Mouse (Mus musculus): ENCODE measurements around the gene Gabra4. TPM values are rescaled to one million over a fixed set of nuclear protein-coding genes. Genes with fewer than 3 reads are reported as not detected.

The Gabra4 gene
- 1.3 and 2.0 TPM in 2 replicates for polyA plus RNA-seq (2016; fragmentation: Nextera tagmentation; extraction: Ambion mirVana)

DNA sequence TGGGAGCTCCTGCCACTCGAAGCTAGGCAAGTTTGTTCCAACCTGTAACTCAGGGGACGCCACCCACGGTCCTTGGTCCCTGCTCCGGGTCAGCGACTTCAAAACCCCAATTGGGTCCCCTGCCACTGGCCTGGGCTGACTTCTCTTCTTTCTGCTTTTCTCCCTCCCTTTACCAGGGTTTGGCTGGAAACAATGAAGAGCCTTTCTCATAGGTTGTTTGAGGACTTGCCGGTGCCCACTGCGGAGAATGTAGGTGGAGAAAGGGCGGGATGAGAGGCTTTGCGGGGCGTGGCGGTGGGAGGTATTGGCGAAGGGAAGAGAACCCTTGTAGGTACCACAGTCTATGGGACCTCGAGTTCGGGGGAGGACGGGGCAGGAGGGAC, at the start of gene Gabra4:
Gabra4 (minus strand) TSS at position 194 of the 383 bp plus-strand sequence.
- Histone ChIP-seq H3K27ac (replicated peaks) (peak within 1 kb of the TSS; percentile 55), H3K27me3 (ENCODE audit: low read depth, poor library complexity, severe bottlenecking) (peaks cover 51% of the 10 kb centered on the region), H3K4me3 (peak within 1 kb of the TSS; percentile 72), H3K4me1 (peaks cover 19% of the 10 kb centered on the region), H3K9me3 (replicated peaks) (no peaks in the 10 kb centered on the region), H3K36me3 (no peaks in the 10 kb centered on the region)
- DNase-seq (ENCODE audit: low spot score): no peak
- under 1% methylated on average over 15 of the region's 15 CpGs for WGBS

DNA sequence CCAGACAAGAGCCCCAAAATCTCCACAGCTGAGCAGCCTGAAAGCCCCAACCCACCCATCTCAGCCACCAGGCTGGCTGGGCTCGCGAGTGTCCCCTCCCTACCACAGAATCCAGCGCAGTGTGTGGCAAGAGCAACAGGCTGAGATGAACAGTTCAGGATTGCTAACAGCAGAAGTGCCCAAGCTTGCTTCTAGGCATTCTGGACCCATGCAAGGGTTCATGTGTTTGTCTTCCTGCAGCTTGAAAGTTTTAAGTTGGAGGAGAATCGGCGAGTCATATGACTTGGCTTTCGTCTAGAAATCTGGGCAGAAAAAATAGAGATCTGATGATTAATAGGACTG, 43.1 kb upstream of the Gabra4 start:
- peak overlapping the region; percentile 69 for H3K4me3 ChIP-seq
- H3K4me1 ChIP-seq: peaks cover 20% of the 10 kb centered on the region
- H3K9me3 ChIP-seq (replicated peaks): no peaks in the 10 kb centered on the region
- H3K36me3 ChIP-seq: no peaks in the 10 kb centered on the region
- DNase-seq (ENCODE audit: low spot score): no peak
- WGBS: 3% methylated on average over 6 of the region's 6 CpGs
- H3K27ac ChIP-seq (replicated peaks): peak overlapping the region; percentile 67; the same call in 1 of the 2 replicates
- peaks cover 13% of the 10 kb centered on the region for H3K27me3 ChIP-seq (ENCODE audit: low read depth, poor library complexity, severe bottlenecking)

DNA sequence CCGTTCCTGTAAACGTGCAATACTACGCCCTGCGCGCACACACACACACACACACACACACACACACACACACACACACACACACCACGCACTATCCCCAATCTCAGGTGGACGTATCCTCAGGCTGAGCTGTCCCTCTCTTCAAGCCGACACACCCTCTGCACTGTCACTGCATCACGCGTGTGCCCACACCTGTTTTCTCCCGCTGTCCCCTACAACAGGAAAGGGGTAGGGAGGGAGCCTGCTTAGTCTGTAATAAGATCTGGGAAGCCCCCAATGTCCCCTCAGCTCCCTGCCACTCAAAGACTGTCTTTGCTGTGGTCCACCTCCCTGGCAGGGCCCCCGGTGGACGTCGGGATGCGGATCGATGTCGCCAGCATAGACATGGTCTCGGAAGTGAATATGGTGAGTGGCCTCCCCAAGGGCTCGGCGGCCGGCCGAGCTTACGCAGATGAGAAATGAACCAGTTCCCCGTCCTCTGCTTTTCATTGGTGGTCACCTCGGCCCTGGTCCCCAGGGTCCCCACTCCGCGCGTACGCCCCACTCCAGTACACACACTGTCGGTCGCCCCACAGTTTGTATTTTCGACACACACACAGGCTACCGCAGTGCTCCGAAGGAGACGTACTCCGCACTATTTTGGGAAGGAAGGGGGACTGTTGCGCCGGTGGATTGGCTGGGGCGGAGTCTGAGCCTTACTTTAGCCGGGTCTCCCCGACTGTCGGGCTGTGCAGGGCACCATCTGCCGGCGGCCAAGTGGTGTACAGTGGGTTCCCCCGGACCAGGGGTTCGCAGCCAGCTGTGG, 42.6 kb upstream of the Gabra4 start:
- under 1% methylated on average over 45 of the region's 46 CpGs for WGBS

DNA sequence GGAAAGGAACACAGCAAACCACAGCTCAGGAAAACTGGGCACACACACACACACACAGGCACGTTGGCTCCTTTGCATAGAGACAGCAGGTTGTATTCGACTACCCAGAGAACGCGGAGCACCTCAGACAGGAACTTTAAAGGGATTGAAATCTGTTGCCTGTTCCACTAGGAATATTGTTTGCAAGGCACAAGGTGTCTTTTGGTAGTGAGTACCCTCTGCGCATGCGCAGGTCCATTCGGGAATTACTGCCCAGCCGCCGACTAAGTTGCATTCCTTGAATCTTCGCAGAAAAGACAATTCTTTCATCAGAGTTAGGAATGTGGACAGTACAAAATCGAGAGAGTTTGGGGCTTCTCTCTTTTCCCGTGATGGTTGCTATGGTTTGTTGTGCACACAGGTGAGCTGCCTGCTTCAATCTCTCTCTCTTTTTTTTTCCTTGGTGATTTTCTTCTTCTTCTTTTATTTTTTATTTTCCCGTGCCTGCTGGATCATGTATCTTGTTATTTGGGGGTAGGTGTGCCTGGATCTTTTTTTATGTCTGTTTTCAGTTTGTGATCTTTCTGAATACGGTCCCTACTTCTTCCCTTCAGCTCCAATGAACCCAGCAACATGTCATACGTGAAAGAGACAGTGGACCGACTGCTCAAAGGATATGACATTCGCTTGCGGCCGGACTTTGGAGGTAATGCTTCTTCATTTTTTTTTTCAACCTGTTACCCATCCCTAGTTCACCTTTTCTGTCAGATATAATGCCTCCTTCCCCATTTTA, 41.8 kb upstream of the Gabra4 start:
- DNase-seq (ENCODE audit: low spot score): peak; percentile 59
- H3K4me3 ChIP-seq: peak overlapping the region; percentile 69
- no peak overlapping the region for H3K27ac ChIP-seq (replicated peaks)
- under 1% methylated on average over 19 of the region's 19 CpGs for WGBS
- peaks cover 13% of the 10 kb centered on the region for H3K27me3 ChIP-seq (ENCODE audit: low read depth, poor library complexity, severe bottlenecking)
- no peaks in the 10 kb centered on the region for H3K36me3 ChIP-seq
- H3K9me3 ChIP-seq (replicated peaks): no peaks in the 10 kb centered on the region
- H3K4me1 ChIP-seq: peaks cover 20% of the 10 kb centered on the region

More for the DNA sequence above, 42.6 kb upstream of the Gabra4 start:
- Histone ChIP-seq H3K4me3 (peak overlapping the region; percentile 69), H3K4me1 (peaks cover 20% of the 10 kb centered on the region), H3K9me3 (replicated peaks) (no peaks in the 10 kb centered on the region), H3K27me3 (ENCODE audit: low read depth, poor library complexity, severe bottlenecking) (peaks cover 13% of the 10 kb centered on the region), H3K27ac (replicated peaks) (peak overlapping the region; percentile 67; the same call in 1 of the 2 replicates), H3K36me3 (no peaks in the 10 kb centered on the region)
- DNase-seq (ENCODE audit: low spot score): peak; percentile 82

DNA sequence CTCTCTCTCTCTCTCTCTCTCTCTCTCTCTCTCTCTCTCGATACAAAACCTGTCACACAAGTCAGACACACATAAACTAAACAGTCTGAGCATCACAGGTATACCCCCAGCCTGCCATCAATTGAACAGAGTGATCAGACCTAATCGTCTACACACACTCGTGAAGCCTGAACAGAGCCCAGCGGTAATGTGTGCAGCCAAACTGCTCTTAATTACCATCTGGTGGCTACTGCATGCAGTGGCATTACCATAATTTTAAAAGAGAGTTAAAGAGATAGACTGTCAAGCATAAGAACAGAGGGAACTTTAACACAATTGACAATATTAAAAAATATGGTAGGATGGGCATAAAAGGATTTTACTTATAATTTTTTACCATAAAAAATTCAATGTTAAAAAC, 7.5 kb upstream of the Gabra4 start:
- no peak for DNase-seq (ENCODE audit: low spot score)
- H3K27me3 ChIP-seq (ENCODE audit: low read depth, poor library complexity, severe bottlenecking): no peaks in the 10 kb centered on the region
- 65% methylated on average over 4 of the region's 4 CpGs for WGBS
- no peaks in the 10 kb centered on the region for H3K9me3 ChIP-seq (replicated peaks)
- no peaks in the 10 kb centered on the region for H3K36me3 ChIP-seq
- no peak overlapping the region for H3K4me3 ChIP-seq
- H3K27ac ChIP-seq (replicated peaks): no peak overlapping the region
- no peaks in the 10 kb centered on the region for H3K4me1 ChIP-seq

DNA sequence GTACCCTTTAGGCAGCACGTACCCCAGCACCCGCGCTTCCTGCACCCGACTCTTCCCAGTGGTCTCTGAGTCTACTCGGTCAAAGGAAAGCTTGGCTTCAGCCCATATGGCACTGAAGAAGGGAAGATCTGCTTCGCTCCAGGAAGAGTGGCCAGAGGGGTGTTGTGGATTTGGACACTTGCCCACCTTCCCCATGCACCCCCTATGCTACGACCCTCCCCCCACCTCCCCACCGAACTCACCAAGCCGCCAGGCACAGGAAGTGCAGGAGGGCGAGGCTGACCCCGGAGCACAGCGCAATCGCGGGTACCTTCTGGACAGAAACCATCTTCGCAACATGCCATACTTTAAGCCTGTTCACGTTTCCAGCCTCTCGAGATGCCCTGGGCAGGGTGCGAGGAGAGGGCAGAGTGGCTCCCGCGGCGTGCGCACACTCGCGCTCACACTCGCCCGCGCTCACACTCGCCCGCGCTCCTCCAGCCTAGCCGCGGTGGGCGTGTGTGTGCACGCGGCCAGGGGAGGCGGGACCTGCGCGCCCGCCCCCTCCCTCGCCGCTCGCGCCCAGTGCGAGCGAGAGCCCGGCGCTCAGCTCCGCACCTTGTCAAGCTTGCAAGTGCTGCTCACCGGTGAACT, 510 bp downstream of the Gabra4 start, which contains the start of gene Gabrb1:
Gabrb1 (plus strand) TSS at position 632 of the 633 bp plus-strand sequence.
- DNase-seq (ENCODE audit: low spot score): peak; percentile 56
- Histone ChIP-seq H3K27ac (replicated peaks) (peak within 1 kb of the TSS; percentile 55), H3K4me1 (peaks cover 19% of the 10 kb centered on the region), H3K27me3 (ENCODE audit: low read depth, poor library complexity, severe bottlenecking) (peaks cover 51% of the 10 kb centered on the region), H3K9me3 (replicated peaks) (no peaks in the 10 kb centered on the region), H3K4me3 (peak within 1 kb of the TSS; percentile 72), H3K36me3 (no peaks in the 10 kb centered on the region)
- WGBS: under 1% methylated on average over 43 of the region's 49 CpGs

DNA sequence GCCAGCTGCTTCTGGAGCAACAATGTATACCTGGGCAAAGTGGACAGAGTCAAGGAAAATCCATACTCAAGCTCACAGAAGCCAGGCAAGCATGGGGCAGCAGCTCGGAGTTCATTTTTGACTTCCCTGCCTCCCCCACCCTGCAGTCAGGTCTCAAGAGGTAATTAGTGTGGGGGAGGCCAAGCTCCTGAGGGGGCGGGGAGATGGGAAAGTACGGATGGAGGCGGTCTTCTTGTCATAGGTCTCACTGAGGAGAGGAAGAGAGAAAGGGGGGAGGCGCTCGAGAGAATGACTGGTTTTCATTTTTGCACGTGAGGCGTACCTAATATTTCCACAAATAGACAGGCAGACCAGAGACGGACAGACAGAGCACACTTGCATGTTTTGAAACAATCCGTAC, 1.3 kb downstream of the Gabra4 start:
- 10% methylated on average over 10 of the region's 10 CpGs for WGBS
- no peaks in the 10 kb centered on the region for H3K36me3 ChIP-seq
- H3K27me3 ChIP-seq (ENCODE audit: low read depth, poor library complexity, severe bottlenecking): peaks cover 51% of the 10 kb centered on the region
- no peak overlapping the region for H3K27ac ChIP-seq (replicated peaks)
- peaks cover 19% of the 10 kb centered on the region for H3K4me1 ChIP-seq
- H3K4me3 ChIP-seq: peak overlapping the region; percentile 72
- DNase-seq (ENCODE audit: low spot score): peak; percentile 16
- no peaks in the 10 kb centered on the region for H3K9me3 ChIP-seq (replicated peaks)

DNA sequence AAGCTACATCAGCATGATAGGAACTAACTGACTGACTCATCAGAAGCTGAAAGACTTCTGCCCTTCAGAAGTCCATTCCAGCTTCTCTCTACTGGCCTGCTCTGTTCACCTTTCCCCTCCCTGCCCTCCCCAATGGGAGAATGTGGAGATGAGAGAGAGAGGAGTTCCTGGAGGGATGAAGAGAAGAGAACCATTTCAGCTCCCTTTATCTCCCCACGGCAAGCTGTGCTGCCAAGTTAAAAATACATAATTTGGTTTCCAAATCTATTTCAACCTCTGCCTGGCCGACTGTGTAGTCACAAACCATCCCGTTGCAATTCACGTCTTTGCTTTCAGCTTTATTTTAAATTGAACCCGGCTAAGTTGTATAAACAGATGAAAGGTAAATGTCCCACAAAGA, 4.1 kb downstream of the Gabra4 start:
- H3K9me3 ChIP-seq (replicated peaks): no peaks in the 10 kb centered on the region
- H3K4me3 ChIP-seq: no peak overlapping the region
- DNase-seq (ENCODE audit: low spot score): no peak
- 91% methylated on average over 5 of the region's 5 CpGs for WGBS
- H3K36me3 ChIP-seq: no peaks in the 10 kb centered on the region
- H3K27ac ChIP-seq (replicated peaks): no peak overlapping the region
- peaks cover 39% of the 10 kb centered on the region for H3K27me3 ChIP-seq (ENCODE audit: low read depth, poor library complexity, severe bottlenecking)
- peaks cover 19% of the 10 kb centered on the region for H3K4me1 ChIP-seq

DNA sequence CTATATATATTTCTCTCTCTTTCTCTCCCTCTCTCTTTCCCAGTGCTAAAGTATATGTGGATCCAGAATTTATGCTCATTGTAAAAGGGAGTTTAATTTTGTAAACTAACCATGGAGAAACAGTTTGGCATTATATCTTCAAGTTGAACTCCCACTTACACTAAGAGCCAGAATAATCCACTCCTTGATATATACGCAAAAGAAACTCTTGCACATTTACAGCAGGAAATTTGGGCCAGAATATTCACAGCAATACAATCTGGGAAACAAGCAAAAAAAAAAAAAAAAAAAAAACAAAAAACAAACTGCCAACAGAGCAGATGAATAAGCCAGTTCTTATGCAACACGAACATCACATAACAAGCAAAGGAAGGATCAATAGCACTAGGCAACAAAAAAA, 10.0 kb downstream of the Gabra4 start:
- no peaks in the 10 kb centered on the region for H3K9me3 ChIP-seq (replicated peaks)
- no peak overlapping the region for H3K4me3 ChIP-seq
- no peaks in the 10 kb centered on the region for H3K36me3 ChIP-seq
- no peaks in the 10 kb centered on the region for H3K27me3 ChIP-seq (ENCODE audit: low read depth, poor library complexity, severe bottlenecking)
- H3K4me1 ChIP-seq: no peaks in the 10 kb centered on the region
- 89% methylated on average over 2 of the region's 2 CpGs for WGBS
- no peak for DNase-seq (ENCODE audit: low spot score)
- H3K27ac ChIP-seq (replicated peaks): no peak overlapping the region

DNA sequence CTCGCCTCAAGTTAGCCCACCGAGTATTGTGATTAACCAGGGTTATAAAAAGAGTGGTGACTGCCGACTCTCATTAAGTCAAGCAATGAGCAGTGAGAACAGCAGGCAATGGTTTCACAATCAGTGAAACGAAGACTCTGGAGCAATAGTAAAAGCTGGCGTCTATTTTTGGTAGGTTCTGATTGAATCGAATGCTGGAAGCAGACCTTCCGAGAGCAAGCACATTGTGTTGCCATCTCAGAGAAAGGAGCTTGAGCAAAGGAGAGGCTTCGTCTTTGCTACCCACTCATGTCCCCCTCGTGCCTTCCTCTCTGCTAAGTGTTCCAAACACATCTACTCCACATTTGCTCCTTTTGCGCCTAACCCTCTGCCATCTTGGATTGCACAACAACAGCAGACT, 18.3 kb downstream of the Gabra4 start:
- Histone ChIP-seq H3K27ac (replicated peaks) (no peak overlapping the region), H3K27me3 (ENCODE audit: low read depth, poor library complexity, severe bottlenecking) (no peaks in the 10 kb centered on the region), H3K9me3 (replicated peaks) (no peaks in the 10 kb centered on the region), H3K4me3 (no peak overlapping the region), H3K4me1 (no peaks in the 10 kb centered on the region), H3K36me3 (no peaks in the 10 kb centered on the region)
- no peak for DNase-seq (ENCODE audit: low spot score)
- 91% methylated on average over 10 of the region's 10 CpGs for WGBS

DNA sequence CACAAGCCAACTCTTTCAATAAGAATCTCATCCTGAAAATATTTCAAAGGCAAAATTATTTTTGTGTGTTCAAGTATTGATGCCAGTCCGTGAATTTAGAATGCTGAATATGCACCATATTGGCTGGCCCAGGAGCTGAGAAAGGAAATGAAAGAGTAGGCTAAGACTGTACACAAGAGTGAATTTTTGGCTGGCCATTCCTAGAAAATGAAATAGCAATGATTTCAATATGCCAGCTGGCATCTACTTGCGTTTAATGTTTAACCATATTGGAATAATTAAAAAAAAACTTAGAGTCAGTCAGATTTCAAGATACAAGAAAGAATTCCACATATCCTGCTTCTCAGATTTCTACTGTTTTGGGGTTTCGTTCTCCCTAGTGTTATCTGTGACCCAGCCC, 30.3 kb downstream of the Gabra4 start:
- H3K9me3 ChIP-seq (replicated peaks): no peaks in the 10 kb centered on the region
- 91% methylated on average over 3 of the region's 3 CpGs for WGBS
- no peak for DNase-seq (ENCODE audit: low spot score)
- no peak overlapping the region for H3K27ac ChIP-seq (replicated peaks)
- no peak overlapping the region for H3K4me3 ChIP-seq
- no peaks in the 10 kb centered on the region for H3K36me3 ChIP-seq
- no peaks in the 10 kb centered on the region for H3K27me3 ChIP-seq (ENCODE audit: low read depth, poor library complexity, severe bottlenecking)
- H3K4me1 ChIP-seq: no peaks in the 10 kb centered on the region

DNA sequence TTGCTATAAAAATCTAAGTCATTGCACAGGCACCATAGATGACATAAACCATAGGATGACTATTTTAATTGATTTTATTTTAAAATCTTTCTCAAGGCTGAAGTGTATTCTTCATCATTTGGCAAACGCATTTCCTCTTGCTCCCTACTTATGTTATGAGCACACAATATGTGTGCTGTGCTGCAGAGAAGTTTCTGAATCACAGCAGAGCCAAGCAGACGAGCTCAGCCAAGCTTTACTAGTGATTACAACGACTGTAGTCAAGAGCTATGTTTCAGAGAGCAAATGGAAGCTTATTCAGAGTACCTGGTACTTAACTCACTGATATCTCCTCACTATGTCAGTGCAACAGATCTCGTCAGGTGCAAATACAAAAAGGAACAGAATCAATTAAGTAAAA, 41.4 kb downstream of the Gabra4 start:
- no peaks in the 10 kb centered on the region for H3K9me3 ChIP-seq (replicated peaks)
- no peaks in the 10 kb centered on the region for H3K36me3 ChIP-seq
- WGBS: 80% methylated on average over 4 of the region's 4 CpGs
- DNase-seq (ENCODE audit: low spot score): no peak
- no peaks in the 10 kb centered on the region for H3K4me1 ChIP-seq
- H3K27ac ChIP-seq (replicated peaks): no peak overlapping the region
- H3K4me3 ChIP-seq: no peak overlapping the region
- no peaks in the 10 kb centered on the region for H3K27me3 ChIP-seq (ENCODE audit: low read depth, poor library complexity, severe bottlenecking)

Measured in midbrain, embryonic 10.5 days (tissue).